Mouse (Mus musculus) lung, embryonic 14.5 days (tissue): ENCODE measurements around the gene Cep170. TPM values are rescaled to one million over a fixed set of nuclear protein-coding genes. Genes with fewer than 3 reads are reported as not detected.

Experiments
- ATAC-seq: fragments of 200-750 bp; cut with Nextera tagmentation; 2 replicates; pipeline ENCODE4 v1.8.0; 2017; ENCODE audit warnings: mild to moderate bottlenecking, moderate TSS enrichment, moderate library complexity; ENCODE audit not compliant: insufficient read depth
- DNase-seq: peaks from one replicate; pipeline ENCODE4 v3.0.0-alpha.2; 2015
- H3K27ac ChIP-seq: fragments of 300-500 bp; sonication (generic); 2 replicates; pipeline ENCODE4 v1.5.1; 2014; ENCODE audit warnings: low read depth, mild to moderate bottlenecking, moderate library complexity
- H3K27me3 ChIP-seq: fragments of 300-500 bp; sonication (generic); 2 replicates; pipeline ENCODE4 v1.6.1; 2014; ENCODE audit warnings: low read length, control low read depth; ENCODE audit not compliant: insufficient read depth
- H3K36me3 ChIP-seq: fragments of 300-500 bp; sonication (generic); 2 replicates; pipeline ENCODE4 v1.6.1; 2014; ENCODE audit warnings: control low read depth; ENCODE audit not compliant: insufficient read depth
- H3K4me1 ChIP-seq: fragments of 300-500 bp; sonication (generic); 2 replicates; pipeline ENCODE4 v1.6.1; 2014; ENCODE audit warnings: antibody characterized with exemption, control low read depth; ENCODE audit not compliant: insufficient read depth
- H3K4me2 ChIP-seq: fragments of 300-500 bp; sonication (generic); 2 replicates; pipeline ENCODE4 v1.6.1; 2014; ENCODE audit warnings: mild to moderate bottlenecking
- H3K4me3 ChIP-seq: fragments of 300-500 bp; sonication (generic); 2 replicates; pipeline ENCODE4 v1.5.1; 2014; ENCODE audit warnings: low read depth, low read length
- H3K9ac ChIP-seq: fragments of 300-500 bp; sonication (generic); 2 replicates; pipeline ENCODE4 v1.6.1; 2014
- H3K9me3 ChIP-seq: fragments of 300-500 bp; sonication (generic); 2 replicates; pipeline ENCODE4 v1.6.1; 2016; ENCODE audit warnings: low read depth, low read length, control low read depth
- CTCF ChIP-seq: IDR thresholded peaks from 2 replicates; pipeline ENCODE4 v1.5.1; 2016; ENCODE audit warnings: antibody characterized with exemption, low read depth
- WGBS: fragments of 180-500 bp; shearing (Covaris S2); extraction: QIAGEN DNeasy Blood & Tissue Kit; methylation state at CpG from one replicate; pipeline ENCODE4 v1.1.7; 2014; 5-methylcytosine and 5-hydroxymethylcytosine counted together
- polyA plus RNA-seq: library from polyadenylated mRNA; unstranded; fragments of >200 nt; fragmentation: Nextera tagmentation; extraction: Ambion mirVana; gene quantifications from 2 replicates; pipeline ENCODE4 v1.2.1, GENCODE M21; 2014

Gene Cep170
- polyA plus RNA-seq, 1 experiment from 2014 or later, result 29.5 TPM

DNA sequence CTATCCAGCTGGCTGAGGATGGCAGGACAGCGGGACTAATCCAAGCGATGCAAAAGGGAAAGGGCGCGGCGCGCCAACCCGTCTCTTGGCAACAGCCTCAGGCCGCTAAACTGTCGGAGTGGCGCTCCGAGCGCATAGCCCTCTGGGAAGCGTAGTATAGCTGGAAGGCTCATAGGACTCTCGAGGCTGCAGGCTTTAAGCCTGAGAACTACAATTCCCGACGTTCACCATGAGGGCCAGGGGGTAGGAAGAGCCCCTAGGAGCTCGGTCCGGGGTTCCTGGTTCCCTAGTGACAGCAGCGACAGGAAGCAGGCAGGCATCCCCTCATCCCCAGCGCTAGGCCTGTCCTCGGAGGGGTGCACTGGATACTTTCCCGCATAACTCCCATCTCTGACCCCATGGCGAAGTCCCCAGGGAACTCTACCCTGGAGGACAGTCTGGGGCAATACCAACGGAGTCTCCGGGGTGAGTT is 760 bp upstream of the Cep170 start, which contains the start of gene Sdccag8:
Gene Sdccag8 (plus strand): TSS at position 70 of the 472 bp plus-strand sequence.
- Histone ChIP-seq H3K9me3 (no peaks in the 10 kb centered on the region), H3K4me2 (peak within 1 kb of the TSS; percentile 76), H3K27me3 (no peaks in the 10 kb centered on the region), H3K9ac (peak within 1 kb of the TSS; percentile 91), H3K27ac (peak within 1 kb of the TSS; percentile 96), H3K4me3 (peak within 1 kb of the TSS; percentile 79), H3K4me1 (peaks cover 4% of the 10 kb centered on the region; the same call in 1 of the 2 replicates), H3K36me3 (no peaks in the 10 kb centered on the region)
- peak; percentile 97 for ATAC-seq
- WGBS, result under 1% methylated on average over 25 of the region's 25 CpGs
- peak; percentile 98 for DNase-seq
- TF ChIP-seq CTCF, result no peak

DNA sequence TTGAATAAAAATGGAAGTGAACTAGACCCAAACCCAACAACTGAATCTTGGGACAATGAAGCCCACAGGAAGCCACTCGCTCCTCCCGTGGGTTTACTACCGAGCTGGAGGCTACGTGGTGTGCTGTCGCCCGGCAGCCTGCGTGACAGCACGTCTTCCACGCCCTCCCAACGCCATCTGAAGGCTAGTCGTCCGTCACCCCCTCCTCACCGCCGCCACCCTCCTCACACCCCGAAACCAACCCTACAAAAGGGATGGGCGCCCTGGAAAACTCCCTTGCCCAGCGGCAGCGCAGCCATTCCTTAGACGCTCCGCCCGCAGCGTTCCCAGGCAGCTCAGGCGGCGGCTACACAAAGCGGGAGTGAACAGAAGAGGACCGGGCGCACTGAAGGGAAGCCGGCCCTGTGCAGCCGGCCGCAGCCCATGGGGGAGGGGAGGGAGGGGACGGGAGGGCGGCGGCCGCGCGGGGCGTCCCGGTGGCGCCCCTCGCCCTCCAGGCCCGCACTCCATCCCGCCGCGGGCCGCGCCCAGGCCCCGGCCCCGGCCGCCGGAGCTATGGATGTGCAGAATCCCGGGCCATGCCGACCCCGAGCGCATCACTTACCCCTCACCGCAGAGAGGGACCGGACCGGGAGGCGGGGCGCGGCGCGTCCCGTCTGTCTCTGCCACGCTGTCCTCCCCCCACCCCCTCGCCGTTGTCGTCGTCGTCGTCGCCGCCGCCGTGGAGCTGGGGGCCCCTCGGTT is 403 bp downstream of the Cep170 start:
- TF ChIP-seq CTCF, result no peak
- under 1% methylated on average over 71 of the region's 75 CpGs for WGBS

DNA sequence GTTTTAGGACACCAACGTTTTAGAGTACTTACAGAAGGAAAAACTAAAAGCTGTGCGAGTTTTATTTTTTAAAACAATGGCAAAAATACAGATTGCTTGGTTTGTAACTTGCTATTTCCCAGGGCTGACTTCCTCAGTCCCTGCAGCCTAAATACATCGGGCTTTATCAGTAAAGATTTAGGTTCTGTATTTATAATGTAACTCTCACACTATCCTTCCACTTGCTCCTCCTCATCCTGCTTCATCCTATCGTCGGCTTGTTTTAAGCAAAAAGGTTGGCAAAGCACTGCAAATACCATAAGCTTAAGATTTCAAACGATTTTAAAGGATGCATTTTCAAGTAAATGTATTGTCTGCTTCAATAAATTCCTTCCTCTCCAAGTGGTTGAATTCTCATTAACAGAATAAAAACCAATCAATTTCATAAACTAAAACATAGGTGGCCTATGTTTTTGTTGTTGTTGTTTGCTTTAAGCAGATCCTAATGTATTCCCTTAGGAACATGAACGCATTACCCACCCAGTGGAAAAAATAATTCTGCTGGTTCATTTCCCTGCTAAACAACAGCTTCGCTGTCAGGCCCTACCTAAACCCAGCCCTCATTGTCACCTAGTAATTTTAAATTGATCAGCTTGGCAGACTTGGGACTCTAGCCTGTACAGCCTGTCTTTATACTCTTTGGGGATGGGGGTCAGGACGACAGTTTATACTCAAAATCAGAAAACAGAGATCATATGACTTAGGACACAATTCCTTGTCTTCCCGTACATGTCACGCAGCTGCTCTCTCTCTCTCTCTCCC is 1.2 kb downstream of the Cep170 start:
- no peaks in the 10 kb centered on the region for H3K9me3 ChIP-seq
- no peaks in the 10 kb centered on the region for H3K27me3 ChIP-seq
- TF ChIP-seq CTCF, result no peak
- peaks cover 4% of the 10 kb centered on the region; the same call in 1 of the 2 replicates for H3K4me1 ChIP-seq
- H3K36me3 ChIP-seq, result no peaks in the 10 kb centered on the region
- 13% methylated on average over 11 of the region's 11 CpGs for WGBS
- H3K4me2 ChIP-seq, result peak overlapping the region; percentile 76
- H3K9ac ChIP-seq, result peak overlapping the region; percentile 91
- ATAC-seq (no peak), DNase-seq (no peak)
- peak overlapping the region; percentile 79 for H3K4me3 ChIP-seq
- H3K27ac ChIP-seq, result peak overlapping the region; percentile 96

More for the DNA sequence above, 403 bp downstream of the Cep170 start:
- peak; percentile 71 for DNase-seq
- H3K4me1 ChIP-seq, result peaks cover 4% of the 10 kb centered on the region; the same call in 1 of the 2 replicates
- ATAC-seq, result peak; percentile 52
- H3K4me3 ChIP-seq, result peak overlapping the region; percentile 79
- no peaks in the 10 kb centered on the region for H3K27me3 ChIP-seq
- H3K27ac ChIP-seq, result peak overlapping the region; percentile 96
- no peaks in the 10 kb centered on the region for H3K36me3 ChIP-seq
- H3K9ac ChIP-seq, result peak overlapping the region; percentile 91
- peak overlapping the region; percentile 76 for H3K4me2 ChIP-seq
- no peaks in the 10 kb centered on the region for H3K9me3 ChIP-seq

DNA sequence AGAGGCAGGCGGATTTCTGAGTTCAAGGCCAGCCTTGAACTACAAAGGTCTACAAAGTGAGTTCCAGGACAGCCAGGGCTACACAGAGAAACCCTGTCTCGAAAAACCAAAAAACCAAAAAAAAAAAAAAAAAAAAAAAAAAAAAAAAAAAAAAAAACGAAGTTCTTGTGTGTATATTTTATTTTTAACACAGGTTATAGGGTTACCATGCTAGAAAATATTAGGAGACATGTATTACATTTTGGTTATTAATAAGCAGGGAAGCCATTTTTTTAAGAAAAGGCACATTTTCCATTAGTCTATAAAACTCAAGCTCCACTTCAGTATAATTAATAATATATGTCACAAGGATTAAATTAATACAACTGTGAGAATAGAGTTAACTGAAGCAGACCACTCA is 2.0 kb downstream of the Cep170 start:
- no peak for ATAC-seq
- H3K4me3 ChIP-seq, result peak overlapping the region; percentile 79

DNA sequence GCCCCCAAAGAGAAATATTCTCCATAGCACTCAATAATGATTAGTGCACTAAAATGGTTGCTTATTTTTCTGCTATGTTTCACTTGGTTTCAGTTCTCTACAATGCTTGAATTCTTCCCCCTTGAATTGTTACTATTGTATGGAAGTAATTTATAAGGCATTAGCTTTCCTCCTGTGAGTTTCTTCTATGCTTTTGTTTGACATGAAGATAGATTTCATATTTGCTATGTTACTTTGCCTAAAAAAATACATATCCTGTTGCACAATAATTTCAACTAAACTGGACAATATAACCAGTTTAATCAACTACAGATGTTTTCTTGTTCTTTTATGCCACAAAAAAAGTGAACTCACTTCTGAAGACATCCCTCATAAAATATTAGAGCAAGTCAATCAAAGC is 3.7 kb downstream of the Cep170 start:
- Histone ChIP-seq H3K27me3 (no peaks in the 10 kb centered on the region), H3K36me3 (no peaks in the 10 kb centered on the region), H3K9ac (no peak overlapping the region), H3K9me3 (no peaks in the 10 kb centered on the region), H3K27ac (no peak overlapping the region), H3K4me3 (no peak overlapping the region), H3K4me2 (no peak overlapping the region), H3K4me1 (peaks cover 4% of the 10 kb centered on the region; the same call in 1 of the 2 replicates)
- DNase-seq, result no peak
- ATAC-seq, result no peak
- no peak for TF ChIP-seq CTCF

More for the DNA sequence above, 2.0 kb downstream of the Cep170 start:
- Histone ChIP-seq H3K9me3 (no peaks in the 10 kb centered on the region), H3K27me3 (no peaks in the 10 kb centered on the region), H3K4me1 (peaks cover 4% of the 10 kb centered on the region; the same call in 1 of the 2 replicates), H3K4me2 (peak overlapping the region; percentile 76), H3K27ac (no peak overlapping the region), H3K9ac (no peak overlapping the region), H3K36me3 (no peaks in the 10 kb centered on the region)
- 82% methylated on average over 3 of the region's 3 CpGs for WGBS
- TF ChIP-seq CTCF, result no peak
- no peak for DNase-seq

DNA sequence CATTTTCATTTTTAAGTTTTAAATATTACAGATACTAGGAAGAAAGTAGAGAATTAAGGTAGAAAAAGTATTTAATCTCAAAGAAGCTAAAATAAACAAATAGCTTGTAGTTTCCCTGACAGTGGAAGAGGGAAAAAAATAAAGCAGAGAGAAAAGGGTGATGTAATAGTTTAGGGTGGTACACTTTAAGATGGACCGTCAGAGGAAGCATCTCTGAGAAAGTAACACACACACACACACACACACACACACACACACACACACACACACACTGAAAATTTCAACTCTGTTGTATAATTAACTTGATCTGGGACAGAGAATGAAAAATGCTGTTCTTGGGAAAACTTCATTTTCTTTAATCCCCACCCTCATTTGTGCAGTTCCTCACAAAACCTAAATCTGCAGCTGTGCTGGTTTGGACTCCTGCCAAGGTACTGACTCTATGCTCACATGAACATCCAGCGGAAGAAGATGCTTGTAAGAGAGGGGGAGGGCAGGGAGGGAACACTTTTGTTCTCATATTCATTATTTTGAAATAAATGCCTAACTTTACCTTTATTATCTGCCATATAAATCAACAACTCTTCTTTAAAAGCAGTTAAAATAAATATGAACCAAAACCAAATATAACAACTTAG is 13.0 kb downstream of the Cep170 start:
- no peaks in the 10 kb centered on the region for H3K9me3 ChIP-seq
- TF ChIP-seq CTCF, result no peak
- H3K4me2 ChIP-seq, result no peak overlapping the region
- no peaks in the 10 kb centered on the region for H3K36me3 ChIP-seq
- no peak overlapping the region for H3K4me3 ChIP-seq
- H3K9ac ChIP-seq, result no peak overlapping the region
- peak; percentile 96 for DNase-seq
- H3K4me1 ChIP-seq, result peaks cover 4% of the 10 kb centered on the region; the same call in 1 of the 2 replicates
- H3K27ac ChIP-seq, result no peak overlapping the region
- peak; percentile 91 for ATAC-seq
- H3K27me3 ChIP-seq, result no peaks in the 10 kb centered on the region
- WGBS, result 6% methylated on average over 2 of the region's 2 CpGs

DNA sequence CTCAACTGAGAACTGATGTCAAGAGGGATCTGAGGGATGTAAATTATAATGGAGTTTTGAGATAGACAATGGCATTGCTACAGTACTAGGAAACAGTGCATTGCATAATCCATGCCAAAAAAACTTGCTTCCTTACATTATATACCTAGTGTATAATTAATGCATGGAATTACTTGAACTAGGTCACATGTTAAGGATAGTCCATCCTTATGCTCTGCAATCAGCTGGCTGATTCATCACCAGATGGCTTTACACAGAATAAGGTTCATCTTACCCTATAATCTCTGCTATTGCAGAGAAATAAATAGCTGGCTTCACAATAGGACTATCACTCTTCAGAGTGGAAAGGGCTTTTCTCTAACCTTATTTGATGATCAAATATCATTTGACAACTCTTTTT is 15.2 kb downstream of the Cep170 start:
- Histone ChIP-seq H3K27me3 (no peaks in the 10 kb centered on the region), H3K36me3 (no peaks in the 10 kb centered on the region), H3K4me2 (no peak overlapping the region), H3K4me1 (peaks cover 4% of the 10 kb centered on the region; the same call in 1 of the 2 replicates), H3K9me3 (no peaks in the 10 kb centered on the region), H3K9ac (no peak overlapping the region), H3K4me3 (no peak overlapping the region), H3K27ac (no peak overlapping the region)
- ATAC-seq, result no peak
- no peak for TF ChIP-seq CTCF
- no peak for DNase-seq
